8 mouse cellular contexts compared by ENCODE assay signal in the genomic region with DNA sequence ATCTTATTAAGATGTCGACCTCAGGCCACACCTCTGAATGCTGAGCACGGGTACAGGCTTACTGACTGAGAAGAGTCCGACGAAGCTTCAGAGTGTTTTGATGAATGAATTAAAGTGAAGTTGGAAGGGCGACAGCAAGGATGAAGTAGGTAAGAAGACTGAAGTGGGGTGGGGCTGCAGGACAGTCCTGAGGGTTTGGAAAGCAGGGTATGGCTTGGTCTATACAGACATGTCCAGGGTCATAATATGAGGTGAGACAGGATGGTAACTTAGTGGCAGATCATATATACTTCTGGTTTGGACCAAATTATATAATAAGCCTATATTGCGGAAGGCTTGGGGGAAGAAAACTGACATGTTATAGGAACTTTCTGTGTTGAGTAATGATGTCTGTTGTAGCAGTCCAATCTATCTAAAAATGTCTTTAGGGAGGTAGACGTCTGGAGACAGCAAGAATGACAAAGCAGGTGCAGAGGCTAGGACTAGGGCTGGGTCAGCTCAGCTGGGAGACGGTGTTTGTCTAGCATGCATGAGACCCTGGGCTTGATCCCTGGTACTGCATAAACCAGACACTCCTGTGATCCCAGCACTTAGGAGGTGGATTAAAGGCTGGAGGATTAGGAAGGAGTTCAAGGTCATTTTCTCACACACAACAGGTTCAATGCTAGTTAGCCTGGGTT. TPM values are rescaled to one million over a fixed set of nuclear protein-coding genes. Genes with fewer than 3 reads are reported as not detected.
A peak's percentile ranks its signal among the peaks of the same experiment; 100 is the strongest.
DNase-seq lines count a peak whose midpoint lies in the region; ATAC-seq lines count a peak whose summit lies in the region.

No protein-coding gene starts in this region.

- DNase-seq in heart, adult 8-10 months (ENCODE audit: low spot score): no peak
- DNase-seq in neural tube, embryonic 10.5 days (ENCODE audit: extremely low spot score, low spot score): no peak
- peak; percentile 20 for DNase-seq in retina, postnatal 1 day
- DNase-seq in natural killer cell, adult 2 months (ENCODE audit: low spot score in 2 of 2): no peak
- DNase-seq in ovary, postnatal 36 days (ENCODE audit: low spot score): no peak

- H3K36me3 ChIP-seq in heart, embryonic 14.5 days (ENCODE audit: control insufficient read depth, insufficient read depth, low read length): no peaks in the 10 kb centered on the region
- no peaks in the 10 kb centered on the region for H3K36me3 ChIP-seq in neural tube, embryonic 13.5 days
- no peaks in the 10 kb centered on the region for H3K36me3 ChIP-seq in hindbrain, embryonic 16.5 days (ENCODE audit: control insufficient read depth, insufficient read depth, low read length)

- no peak for ATAC-seq in heart, embryonic 14.5 days (ENCODE audit: insufficient number of reproducible peaks, insufficient read depth, low FRiP score, low read depth)
- ATAC-seq in neural tube, embryonic 13.5 days (ENCODE audit: low read depth): 0 out of 2 replicates have a peak, but pooled peaks have one; percentile 51
- ATAC-seq in hindbrain, embryonic 16.5 days: peak; percentile 38

- no peak overlapping the region for H3K4me3 ChIP-seq in heart, embryonic 14.5 days (ENCODE audit: control insufficient read depth in 1 of 2, insufficient read depth in 1 of 2, low read depth in 1 of 2, low read length in 2 of 2)
- no peak overlapping the region for H3K4me3 ChIP-seq in neural tube, embryonic 13.5 days
- H3K4me3 ChIP-seq in hindbrain, embryonic 16.5 days (ENCODE audit: low read length): no peak overlapping the region

- peaks cover 20 to 45% of the 10 kb centered on the region in 2 experiments for H3K4me1 ChIP-seq in heart, embryonic 14.5 days (ENCODE audit: control insufficient read depth in 2 of 2, insufficient read depth in 2 of 2, low read length in 2 of 2)
- peaks cover 14% of the 10 kb centered on the region for H3K4me1 ChIP-seq in neural tube, embryonic 13.5 days (replicated peaks)
- H3K4me1 ChIP-seq in hindbrain, embryonic 16.5 days (ENCODE audit: control insufficient read depth, insufficient read depth, low read depth, low read length): peaks cover 23% of the 10 kb centered on the region

- no peaks in the 10 kb centered on the region for H3K9me3 ChIP-seq in heart, embryonic 14.5 days (ENCODE audit: control insufficient read depth, low read length)
- no peaks in the 10 kb centered on the region for H3K9me3 ChIP-seq in neural tube, embryonic 13.5 days
- H3K9me3 ChIP-seq in hindbrain, embryonic 16.5 days (ENCODE audit: control insufficient read depth, low read length): no peaks in the 10 kb centered on the region

- H3K27ac ChIP-seq in heart, embryonic 14.5 days (replicated peaks in 1 of 2; ENCODE audit: control insufficient read depth in 1 of 2, insufficient read depth in 1 of 2, low read depth in 2 of 2, low read length in 2 of 2): peak overlapping the region; percentile 65 to 75
- H3K27ac ChIP-seq in neural tube, embryonic 13.5 days (replicated peaks): no peak overlapping the region
- peak overlapping the region; percentile 53; the same call in 1 of the 2 replicates for H3K27ac ChIP-seq in hindbrain, embryonic 16.5 days (ENCODE audit: low read depth, low read length)

- 42% methylated on average over 8 of the region's 8 CpGs for WGBS in heart, embryonic 14.5 days
- WGBS in neural tube, embryonic 13.5 days: 59% methylated on average over 8 of the region's 8 CpGs
- WGBS in hindbrain, embryonic 16.5 days: 48% methylated on average over 8 of the region's 8 CpGs

- no peak overlapping the region for H3K9ac ChIP-seq in heart, embryonic 14.5 days (ENCODE audit: low read length)
- H3K9ac ChIP-seq in neural tube, embryonic 13.5 days: no peak overlapping the region
- no peak overlapping the region for H3K9ac ChIP-seq in hindbrain, embryonic 16.5 days (ENCODE audit: low read depth, low read length)

- no peaks in the 10 kb centered on the region for H3K27me3 ChIP-seq in heart, embryonic 14.5 days (ENCODE audit: control insufficient read depth, insufficient read depth, low read length)
- no peaks in the 10 kb centered on the region; the same call in none of the 2 replicates for H3K27me3 ChIP-seq in neural tube, embryonic 13.5 days
- H3K27me3 ChIP-seq in hindbrain, embryonic 16.5 days (replicated peaks; ENCODE audit: control insufficient read depth, insufficient read depth, low read length): no peaks in the 10 kb centered on the region

- H3K4me2 ChIP-seq in heart, embryonic 14.5 days (ENCODE audit: low read length): 0 out of 2 replicates have a peak overlapping the region, but pooled peaks have one; percentile 0
- no peak overlapping the region for H3K4me2 ChIP-seq in neural tube, embryonic 13.5 days
- no peak overlapping the region; the same call in 1 of the 2 replicates for H3K4me2 ChIP-seq in hindbrain, embryonic 16.5 days (ENCODE audit: low read length)

RNA-seq across cellular contexts. Expression of a gene that starts 6.1 kb away (rescaled TPM):
- 40.5 and 43.7 TPM in 2 replicates for polyA plus RNA-seq in heart, embryonic 14.5 days (2014; fragmentation: Nextera tagmentation; extraction: Ambion mirVana)
- 10 to 100 TPM; 41.0 to 62.7 (median 51.3) TPM for total RNA-seq in heart, adult 8-10 months (2022)
- 22.7 and 25.0 TPM in 2 replicates for polyA plus RNA-seq in neural tube, embryonic 13.5 days (2015; fragmentation: Nextera tagmentation; extraction: Ambion mirVana)
- 46.3 and 55.1 TPM in 2 replicates for polyA plus RNA-seq in hindbrain, embryonic 16.5 days (2015; fragmentation: Nextera tagmentation; extraction: Ambion mirVana)

RNA-seq across cellular contexts. Expression of a gene that starts 48.1 kb away (rescaled TPM):
- polyA plus RNA-seq in heart, embryonic 14.5 days (2014; fragmentation: Nextera tagmentation; extraction: Ambion mirVana): 8.1 and 9.0 TPM in 2 replicates
- 1 to 10 TPM; 4.8 to 6.3 (median 5.8) TPM for total RNA-seq in heart, adult 8-10 months (2022)
- polyA plus RNA-seq in neural tube, embryonic 13.5 days (2015; fragmentation: Nextera tagmentation; extraction: Ambion mirVana): 3.2 and 6.4 TPM in 2 replicates
- polyA plus RNA-seq in hindbrain, embryonic 16.5 days (2015; fragmentation: Nextera tagmentation; extraction: Ambion mirVana): 4.1 and 5.5 TPM in 2 replicates
